Mouse (Mus musculus): ENCODE measurements at regions not wholly inside any gene's neighbourhood (a gene's known extent, or its start where the extent isn't known, plus 50 kb on each side); places are given as distances from the start of the nearest gene placed in this dataset.

- no peak for DNase-seq
These were observed 50.3 kb upstream of the D16Ertd472e start for GRCm38 (mm10) chr16:78626803-78627202.

Measured in thymus, postnatal 36 days (tissue).